Mouse (Mus musculus) heart, embryonic 12.5 days (tissue): ENCODE data around the gene Crtc1. TPM values are rescaled to one million over a fixed set of nuclear protein-coding genes. Genes with fewer than 3 reads are reported as not detected.

ENCODE experiments used
- ATAC-seq: fragments of 200-750 bp; cut with Nextera tagmentation; 2 replicates; pipeline ENCODE4 v1.8.0; 2017; ENCODE audit warnings: moderate TSS enrichment, moderate library complexity; ENCODE audit not compliant: insufficient number of reproducible peaks, low FRiP score
- H3K27ac ChIP-seq: fragments of 300-500 bp; sonication (generic); 2 replicates; pipeline ENCODE4 v1.5.1; 2016; ENCODE audit warnings: mild to moderate bottlenecking, moderate library complexity; ENCODE audit not compliant: poor library complexity, severe bottlenecking
- H3K27me3 ChIP-seq: fragments of 300-500 bp; sonication (generic); replicated peaks from 2 replicates; pipeline ENCODE4 v1.6.1; 2016; ENCODE audit warnings: mild to moderate bottlenecking, moderate library complexity
- H3K36me3 ChIP-seq: fragments of 300-500 bp; sonication (generic); 2 replicates; pipeline ENCODE4 v1.6.1; 2016; ENCODE audit warnings: mild to moderate bottlenecking, moderate library complexity
- H3K4me1 ChIP-seq: fragments of 300-500 bp; sonication (generic); replicated peaks from 2 replicates; pipeline ENCODE4 v1.6.1; 2016; ENCODE audit warnings: mild to moderate bottlenecking
- H3K4me2 ChIP-seq: fragments of 300-500 bp; sonication (generic); 2 replicates; pipeline ENCODE4 v1.6.1; 2016; ENCODE audit warnings: mild to moderate bottlenecking, moderate library complexity
- H3K4me3 ChIP-seq: fragments of 300-500 bp; sonication (generic); 2 replicates; pipeline ENCODE4 v1.5.1; 2016; ENCODE audit warnings: mild to moderate bottlenecking
- H3K9ac ChIP-seq: fragments of 300-500 bp; sonication (generic); 2 replicates; pipeline ENCODE4 v1.6.1; 2016; ENCODE audit warnings: mild to moderate bottlenecking, moderate library complexity
- H3K9me3 ChIP-seq: fragments of 300-500 bp; sonication (generic); replicated peaks from 2 replicates; pipeline ENCODE4 v1.6.1; 2016; ENCODE audit warnings: mild to moderate bottlenecking, moderate library complexity
- WGBS: fragments of 180-500 bp; shearing (Covaris S2); methylation state at CpG from one replicate; pipeline ENCODE4 v1.1.7; 2016; 5-methylcytosine and 5-hydroxymethylcytosine counted together
- polyA plus RNA-seq: library from polyadenylated mRNA; unstranded; fragments of >200 nt; fragmentation: Nextera tagmentation; extraction: Ambion mirVana; gene quantifications from 2 replicates; pipeline ENCODE4 v1.2.1, GENCODE M21; 2016

Gene Crtc1
- 14.9 and 15.0 TPM in 2 replicates for polyA plus RNA-seq

- peak within 1 kb of the TSS; percentile 76 for H3K27ac ChIP-seq
- ATAC-seq = peak; percentile 98
- no peaks in the 10 kb centered on the region for H3K36me3 ChIP-seq
Observed at GRCm38 (mm10) chr8:70439055-70439847, at the start of gene Crtc1. Crtc1 (minus strand) TSS chr8:70439579.

DNA sequence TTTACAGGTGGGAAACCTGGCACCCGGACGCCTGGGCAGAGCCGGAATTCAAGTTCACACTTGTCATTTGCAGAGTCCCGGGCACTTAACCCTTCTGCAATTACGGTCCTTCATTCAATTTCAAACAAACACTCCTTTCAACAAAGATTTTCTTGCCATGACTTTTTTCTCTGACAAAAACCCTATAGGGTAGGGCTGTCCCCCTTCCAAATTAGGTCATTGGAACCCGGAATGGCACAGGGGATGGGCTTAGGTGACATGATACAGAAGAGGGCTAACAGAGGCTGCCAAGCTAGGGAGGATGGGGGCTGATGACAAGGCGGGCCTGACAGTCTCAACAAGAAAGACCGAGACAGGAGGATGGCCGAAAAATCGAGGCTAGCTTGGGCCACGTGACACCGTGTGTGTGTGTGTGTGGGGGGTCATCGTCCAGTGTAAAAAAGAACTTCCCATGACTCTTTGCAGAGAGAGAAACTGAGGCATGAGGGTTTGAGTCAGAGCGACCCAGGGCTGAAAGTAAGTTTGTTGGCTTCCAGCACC, 49.6 kb upstream of the Crtc1 start:
- Histone ChIP-seq H3K9ac (0 out of 2 replicates have a peak overlapping the region, but pooled peaks have one; percentile 55), H3K4me2 (peak overlapping the region; percentile 63), H3K27me3 (peaks cover 100% of the 10 kb centered on the region), H3K27ac (no peak overlapping the region), H3K4me3 (peak overlapping the region; percentile 44), H3K4me1 (peaks cover 57% of the 10 kb centered on the region), H3K9me3 (no peaks in the 10 kb centered on the region), H3K36me3 (no peaks in the 10 kb centered on the region)
- no peak for ATAC-seq
- 1% methylated on average over 14 of the region's 14 CpGs for WGBS

More at GRCm38 (mm10) chr8:70439055-70439847, at the start of gene Crtc1:
- Histone ChIP-seq H3K9me3 (no peaks in the 10 kb centered on the region), H3K4me3 (peak within 1 kb of the TSS; percentile 71), H3K27me3 (no peaks in the 10 kb centered on the region; the same call in 1 of the 2 replicates), H3K9ac (peak within 1 kb of the TSS; percentile 84), H3K4me1 (peaks cover 12% of the 10 kb centered on the region), H3K4me2 (peak within 1 kb of the TSS; percentile 91)
- under 1% methylated on average over 69 of the region's 70 CpGs for WGBS

DNA sequence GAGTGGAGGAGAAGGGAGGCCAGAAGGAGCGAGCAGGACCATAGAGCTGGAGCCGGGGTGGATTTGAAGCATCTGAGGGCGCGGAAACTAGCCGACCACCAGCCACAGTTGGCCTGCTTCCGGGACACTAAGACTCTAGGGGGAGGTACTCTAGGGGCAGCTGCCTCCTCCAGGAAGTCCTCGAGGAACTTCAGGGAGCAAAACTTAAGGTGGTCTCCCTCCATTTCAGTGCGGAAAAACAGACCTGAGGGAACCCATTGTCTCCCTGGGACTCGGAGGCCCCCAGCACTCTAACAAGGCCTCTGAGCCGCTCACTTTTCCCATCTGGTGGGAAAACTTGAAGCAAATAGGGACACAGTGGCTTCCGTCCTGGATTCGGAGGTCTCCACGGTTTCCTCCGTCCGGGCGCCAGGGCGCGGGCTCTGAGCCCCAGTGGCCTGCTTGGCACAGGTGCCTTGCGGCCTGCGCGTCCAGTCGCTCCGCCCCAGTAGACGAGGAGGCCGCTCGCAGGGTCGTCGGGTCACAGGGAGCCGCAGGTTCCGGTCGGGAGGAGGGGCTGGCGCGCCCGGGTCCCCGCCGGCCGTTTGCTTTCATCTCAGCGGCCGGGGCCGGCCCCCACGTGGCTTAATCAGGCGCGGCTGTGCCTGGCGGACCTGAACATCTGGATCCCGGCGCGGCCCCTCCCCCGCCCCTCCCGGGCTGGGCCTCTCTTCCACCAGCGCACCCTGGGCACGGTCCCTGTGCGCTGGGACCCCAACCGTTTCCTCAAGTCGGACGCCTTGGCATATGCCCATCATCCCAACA, 48.8 kb upstream of the Crtc1 start:
- ATAC-seq = peak; percentile 31; the same call in 1 of the 2 replicates

DNA sequence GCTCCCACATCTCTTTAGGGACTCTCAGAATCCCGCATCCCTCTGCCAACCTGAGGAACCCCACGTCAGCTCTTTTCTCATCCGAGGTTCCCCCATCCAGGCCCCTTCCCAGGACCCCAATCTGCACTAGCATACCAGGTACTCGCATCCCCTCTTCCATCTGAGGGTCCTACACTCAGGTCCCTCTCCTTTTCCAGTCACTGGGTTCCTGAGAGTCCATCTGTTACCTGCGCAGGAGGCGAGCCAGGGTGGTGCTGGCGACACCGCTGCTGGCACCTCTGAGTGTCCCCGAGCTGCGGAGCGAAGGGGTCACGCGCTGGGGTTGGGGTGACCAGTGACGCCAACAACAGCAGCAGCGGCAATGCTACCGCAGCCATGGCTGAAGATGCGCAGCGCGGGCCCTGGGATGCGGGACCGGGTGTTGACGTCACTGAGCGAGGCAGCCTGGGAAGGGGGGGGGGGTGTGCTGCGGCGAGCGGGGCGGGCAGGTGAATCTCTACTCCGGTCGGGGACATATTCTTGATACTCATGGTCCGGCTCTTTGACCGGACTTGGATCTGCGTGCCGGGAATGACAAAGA, 47.7 kb upstream of the Crtc1 start, which contains the start of gene Tmem59l:
Tmem59l (minus strand) TSS at position 418 of the 580 bp plus-strand sequence.
- WGBS = 5% methylated on average over 33 of the region's 33 CpGs
- no peak within 1 kb of the TSS; the same call in 1 of the 2 replicates for H3K9ac ChIP-seq
- peak within 1 kb of the TSS; percentile 63 for H3K4me2 ChIP-seq
- H3K27ac ChIP-seq = no peak within 1 kb of the TSS
- no peak for ATAC-seq
- peaks cover 100% of the 10 kb centered on the region for H3K27me3 ChIP-seq
- peak within 1 kb of the TSS; percentile 35 for H3K4me3 ChIP-seq
- no peaks in the 10 kb centered on the region for H3K36me3 ChIP-seq
- H3K4me1 ChIP-seq = peaks cover 40% of the 10 kb centered on the region
- H3K9me3 ChIP-seq = no peaks in the 10 kb centered on the region

More for the DNA sequence above, 48.8 kb upstream of the Crtc1 start:
- peaks cover 49% of the 10 kb centered on the region for H3K4me1 ChIP-seq
- no peaks in the 10 kb centered on the region for H3K9me3 ChIP-seq
- peaks cover 100% of the 10 kb centered on the region for H3K27me3 ChIP-seq
- H3K9ac ChIP-seq = peak overlapping the region; percentile 47
- H3K4me2 ChIP-seq = peak overlapping the region; percentile 63
- H3K36me3 ChIP-seq = no peaks in the 10 kb centered on the region
- WGBS = 3% methylated on average over 55 of the region's 55 CpGs
- H3K27ac ChIP-seq = no peak overlapping the region
- peak overlapping the region; percentile 35 for H3K4me3 ChIP-seq

DNA sequence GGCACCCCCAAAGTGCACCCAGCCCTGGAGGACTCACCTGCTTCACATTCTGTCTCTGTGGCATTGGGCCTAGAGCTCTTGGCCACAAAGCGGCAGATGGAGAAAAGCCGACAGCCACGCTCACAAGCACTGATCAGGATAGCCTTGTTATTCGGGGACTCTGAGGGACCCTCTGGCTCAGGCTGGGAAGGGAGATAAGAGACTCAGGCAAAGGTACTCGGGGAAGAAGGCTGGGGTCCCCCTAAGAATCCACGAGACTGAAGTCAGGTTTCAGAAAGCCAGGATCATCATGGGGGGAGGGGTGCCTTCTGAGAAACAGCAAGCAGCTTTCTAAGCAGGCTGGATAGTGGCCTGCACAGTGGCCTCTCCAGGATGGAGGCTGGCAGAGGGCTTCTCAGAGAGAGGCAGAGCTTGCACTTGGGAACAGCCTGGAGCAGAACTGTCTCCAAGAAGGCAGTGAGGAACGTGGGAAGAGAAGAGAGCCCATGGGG, 46.9 kb upstream of the Crtc1 start:
- no peak for ATAC-seq
- H3K36me3 ChIP-seq = no peaks in the 10 kb centered on the region
- H3K9me3 ChIP-seq = no peaks in the 10 kb centered on the region
- 39% methylated on average over 7 of the region's 7 CpGs for WGBS
- H3K4me3 ChIP-seq = no peak overlapping the region
- H3K9ac ChIP-seq = no peak overlapping the region
- peaks cover 40% of the 10 kb centered on the region for H3K4me1 ChIP-seq
- no peak overlapping the region for H3K27ac ChIP-seq
- no peak overlapping the region for H3K4me2 ChIP-seq
- H3K27me3 ChIP-seq = peaks cover 100% of the 10 kb centered on the region

DNA sequence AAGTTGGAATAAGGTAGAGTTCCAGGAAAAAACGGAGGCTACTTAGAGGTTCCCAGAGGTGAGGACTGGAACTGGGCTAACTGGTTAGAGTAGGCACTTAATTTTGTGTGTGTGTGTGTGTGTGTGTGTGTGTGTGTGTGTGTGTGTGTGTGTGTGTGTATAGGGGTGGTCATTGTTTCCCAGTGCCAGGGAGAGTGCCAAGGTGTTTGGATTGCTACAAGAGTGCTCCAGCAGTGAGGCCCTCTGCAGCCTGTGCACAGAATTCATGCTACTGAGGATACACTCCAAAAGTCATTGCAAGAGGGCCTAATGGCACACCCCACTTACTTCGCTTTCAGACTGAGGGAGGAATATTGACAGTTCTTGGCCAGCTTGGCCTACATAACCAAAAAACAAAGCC, 43.6 kb upstream of the Crtc1 start:
- Histone ChIP-seq H3K9ac (no peak overlapping the region), H3K4me3 (no peak overlapping the region), H3K36me3 (no peaks in the 10 kb centered on the region), H3K4me2 (no peak overlapping the region), H3K27ac (no peak overlapping the region), H3K4me1 (peaks cover 8% of the 10 kb centered on the region), H3K27me3 (peaks cover 90% of the 10 kb centered on the region), H3K9me3 (no peaks in the 10 kb centered on the region)
- no peak for ATAC-seq
- WGBS = 37% methylated on average over 2 of the region's 2 CpGs

- no peaks in the 10 kb centered on the region for H3K36me3 ChIP-seq
- H3K4me2 ChIP-seq = no peak overlapping the region
- H3K4me3 ChIP-seq = no peak overlapping the region
- H3K4me1 ChIP-seq = peaks cover 8% of the 10 kb centered on the region
- WGBS = 70% methylated on average over 3 of the region's 3 CpGs
- ATAC-seq = no peak
- no peaks in the 10 kb centered on the region for H3K9me3 ChIP-seq
- H3K27ac ChIP-seq = no peak overlapping the region
- no peak overlapping the region for H3K9ac ChIP-seq
- peaks cover 84% of the 10 kb centered on the region for H3K27me3 ChIP-seq
Observed at GRCm38 (mm10) chr8:70481908-70482307, 42.5 kb upstream of the Crtc1 start.

DNA sequence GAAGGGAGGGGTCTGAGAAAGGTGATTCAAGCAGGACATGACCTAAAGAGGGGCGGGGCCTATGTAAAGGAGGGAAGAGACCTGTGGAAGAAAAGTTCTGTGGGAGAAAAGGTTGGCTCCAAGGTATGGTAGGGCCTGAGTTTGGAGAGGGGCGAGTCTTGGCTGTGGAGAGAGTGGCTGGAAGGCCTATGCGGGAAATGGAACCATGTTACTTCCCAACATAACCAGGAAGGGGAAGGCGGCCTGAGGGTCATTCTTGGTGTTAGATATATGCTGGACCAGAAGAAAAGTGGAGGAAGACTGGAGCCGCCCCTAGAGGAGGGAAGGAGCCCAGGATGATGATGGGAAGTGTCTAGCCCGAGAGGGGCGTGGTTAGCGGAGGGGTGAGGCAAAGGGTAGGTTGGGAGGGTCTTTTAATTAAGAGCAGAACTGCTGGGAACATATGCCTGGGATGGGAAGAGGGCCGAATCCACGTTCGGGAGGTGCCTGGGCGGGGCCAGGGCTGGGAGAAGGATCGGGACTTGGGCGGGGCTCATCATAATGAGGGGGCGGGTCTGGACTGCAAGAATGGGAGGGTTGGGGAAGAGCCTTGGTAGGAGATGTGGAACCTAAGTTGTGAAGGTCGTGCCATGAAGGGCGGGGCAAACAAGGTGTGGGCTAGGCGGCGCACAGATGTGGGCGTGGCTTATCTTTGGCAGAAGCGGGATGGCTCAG, 38.0 kb upstream of the Crtc1 start:
- Histone ChIP-seq H3K27ac (no peak overlapping the region), H3K9ac (peak overlapping the region; percentile 95; the same call in 1 of the 2 replicates), H3K4me2 (peak overlapping the region; percentile 95), H3K27me3 (peaks cover 39% of the 10 kb centered on the region), H3K4me3 (peak overlapping the region; percentile 93), H3K4me1 (peaks cover 19% of the 10 kb centered on the region), H3K36me3 (peaks cover 3% of the 10 kb centered on the region; the same call in 1 of the 2 replicates), H3K9me3 (no peaks in the 10 kb centered on the region)
- 1% methylated on average over 21 of the region's 21 CpGs for WGBS
- ATAC-seq = peak; percentile 46

DNA sequence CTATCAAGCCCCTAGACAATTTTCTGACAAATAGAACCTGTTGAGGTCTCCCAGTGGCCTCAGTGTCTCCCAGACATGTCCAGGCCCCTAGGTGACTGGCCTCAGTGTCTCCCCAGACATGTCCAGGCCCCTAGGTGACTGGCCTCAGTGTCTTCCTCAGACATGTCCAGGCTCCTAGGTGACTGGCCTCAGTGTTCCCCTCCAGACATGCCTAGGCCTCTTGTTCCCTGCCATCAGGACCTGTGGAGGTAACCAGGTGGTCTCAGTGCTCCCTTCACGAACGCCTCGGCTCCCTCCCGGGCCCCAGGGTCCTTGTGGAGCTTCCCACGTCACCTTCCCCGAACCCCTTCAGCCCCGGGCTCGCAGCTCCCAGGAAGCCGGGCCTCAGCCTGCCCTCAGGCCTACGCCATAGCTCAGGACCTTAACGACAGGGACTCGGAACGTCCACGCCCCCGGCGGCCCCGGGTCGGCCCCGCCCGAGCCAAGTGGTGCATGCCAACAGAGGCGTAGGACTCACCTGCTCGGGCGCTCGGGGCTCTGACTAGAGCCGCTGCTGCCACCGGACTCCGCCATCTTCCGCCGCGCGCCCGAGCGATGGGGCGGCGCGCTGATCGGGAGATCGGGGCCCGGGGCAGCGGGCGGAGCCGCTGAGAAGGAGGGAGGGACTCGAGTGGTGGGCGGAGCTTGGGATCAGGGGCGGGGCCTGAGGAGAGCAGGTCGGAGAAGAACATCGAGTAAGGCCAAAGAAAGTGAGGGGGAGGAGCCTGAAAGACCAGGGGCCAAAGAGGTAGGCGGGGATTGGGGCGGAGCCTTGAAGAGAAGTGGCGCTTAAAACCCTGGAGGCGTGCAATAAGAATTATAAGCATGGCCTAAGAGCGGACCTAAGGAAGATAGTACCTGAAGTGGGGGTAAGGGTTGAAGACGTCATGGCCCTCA, 37.2 kb upstream of the Crtc1 start, which contains the start of gene Klhl26:
Klhl26 (minus strand) TSS at position 636 of the 936 bp plus-strand sequence.
- Histone ChIP-seq H3K9me3 (no peaks in the 10 kb centered on the region), H3K9ac (peak within 1 kb of the TSS; percentile 95), H3K27me3 (peaks cover 30% of the 10 kb centered on the region), H3K4me3 (peak within 1 kb of the TSS; percentile 93), H3K27ac (peak within 1 kb of the TSS; percentile 62; the same call in 1 of the 2 replicates), H3K4me1 (peaks cover 19% of the 10 kb centered on the region), H3K36me3 (peaks cover 3% of the 10 kb centered on the region; the same call in 1 of the 2 replicates), H3K4me2 (peak within 1 kb of the TSS; percentile 95)
- under 1% methylated on average over 53 of the region's 53 CpGs for WGBS
- peak; percentile 93 for ATAC-seq
